Mouse (Mus musculus): ENCODE results near the gene Timm23.

Timm23 gene

DNA sequence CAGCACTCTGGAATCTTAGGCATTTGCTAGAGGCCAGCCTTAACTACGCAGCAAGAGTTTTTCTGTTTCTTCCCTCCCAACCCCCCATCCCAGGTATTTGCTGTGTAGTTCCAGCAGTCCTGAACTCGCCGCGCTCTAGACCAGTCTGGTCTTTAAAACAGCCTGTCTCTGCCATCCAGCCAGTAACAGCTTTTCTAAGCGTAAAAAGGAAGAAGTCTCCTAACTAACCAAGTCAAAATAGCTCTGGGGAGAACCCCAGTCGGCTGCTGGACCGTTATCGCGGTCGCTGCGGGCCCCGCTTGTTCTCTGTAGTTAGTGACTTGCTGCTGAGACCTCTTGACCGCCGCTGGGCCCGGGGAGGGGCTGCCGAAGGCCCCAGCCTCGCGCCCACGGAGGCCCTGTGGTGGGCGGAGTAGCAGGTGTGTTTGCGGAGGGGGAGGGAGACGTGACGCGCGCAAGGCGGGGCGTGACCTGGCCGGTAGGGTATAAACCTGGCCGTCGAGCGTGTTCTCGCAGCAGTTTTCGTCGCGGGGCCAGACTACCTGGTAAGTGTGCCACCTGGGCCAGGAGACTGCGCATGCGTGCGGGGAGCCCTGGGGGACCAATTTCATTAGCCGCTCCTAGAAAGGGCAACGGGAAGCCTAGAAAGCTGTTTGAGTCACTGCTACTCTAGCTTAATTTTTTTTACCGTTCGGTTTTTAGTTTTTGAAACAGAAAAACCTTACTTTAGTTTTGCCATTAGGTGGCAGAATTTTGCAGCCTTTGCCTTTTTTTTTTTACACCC, 36.2 kb downstream of the Timm23 start:
- DNase-seq (ENCODE audit: extremely low spot score, low read depth, low spot score), result peak; percentile 35

DNA sequence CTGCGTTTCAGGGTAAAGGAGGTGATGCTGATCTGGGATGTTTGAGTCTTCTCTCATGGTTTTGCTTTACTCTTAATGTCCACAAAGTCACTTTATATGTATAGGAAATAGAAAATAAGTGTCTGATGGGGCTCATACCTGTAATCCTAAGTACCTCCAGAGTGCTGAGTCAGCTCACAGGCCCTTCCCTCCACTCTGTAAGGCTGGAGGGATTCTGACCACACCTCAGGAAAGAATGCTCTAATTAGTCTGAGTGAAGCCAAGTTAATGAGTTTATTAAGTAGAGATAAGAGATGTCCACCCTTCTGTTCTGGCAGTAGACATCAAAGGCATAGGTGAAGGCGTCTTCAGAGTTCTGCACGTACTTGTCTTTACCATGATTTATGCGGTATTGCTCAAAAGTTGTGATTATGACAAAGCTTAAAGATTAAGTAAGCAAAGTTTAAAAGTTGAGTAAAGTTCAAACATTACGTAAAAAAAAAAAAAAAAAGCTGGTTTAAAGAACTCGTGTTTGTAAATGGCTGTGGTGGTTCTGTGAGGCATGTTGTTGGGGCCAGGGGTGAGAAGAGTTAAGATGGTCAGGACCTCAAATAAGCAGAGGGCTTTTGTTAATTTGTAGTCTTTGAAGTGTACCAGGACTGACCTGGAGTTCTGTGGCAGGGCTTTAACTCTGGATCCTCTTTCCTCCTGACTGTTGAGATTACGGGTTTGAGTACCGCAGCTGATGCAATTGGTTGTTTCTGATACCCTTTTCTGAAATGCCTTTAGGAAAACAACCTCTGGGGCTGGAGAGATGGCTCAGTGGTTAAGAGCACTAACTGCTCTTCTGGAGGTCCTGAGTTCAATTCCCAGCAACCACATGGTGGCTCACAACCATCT, 37.3 kb downstream of the Timm23 start:
- no peak for DNase-seq (ENCODE audit: extremely low spot score, low read depth, low spot score)

DNA sequence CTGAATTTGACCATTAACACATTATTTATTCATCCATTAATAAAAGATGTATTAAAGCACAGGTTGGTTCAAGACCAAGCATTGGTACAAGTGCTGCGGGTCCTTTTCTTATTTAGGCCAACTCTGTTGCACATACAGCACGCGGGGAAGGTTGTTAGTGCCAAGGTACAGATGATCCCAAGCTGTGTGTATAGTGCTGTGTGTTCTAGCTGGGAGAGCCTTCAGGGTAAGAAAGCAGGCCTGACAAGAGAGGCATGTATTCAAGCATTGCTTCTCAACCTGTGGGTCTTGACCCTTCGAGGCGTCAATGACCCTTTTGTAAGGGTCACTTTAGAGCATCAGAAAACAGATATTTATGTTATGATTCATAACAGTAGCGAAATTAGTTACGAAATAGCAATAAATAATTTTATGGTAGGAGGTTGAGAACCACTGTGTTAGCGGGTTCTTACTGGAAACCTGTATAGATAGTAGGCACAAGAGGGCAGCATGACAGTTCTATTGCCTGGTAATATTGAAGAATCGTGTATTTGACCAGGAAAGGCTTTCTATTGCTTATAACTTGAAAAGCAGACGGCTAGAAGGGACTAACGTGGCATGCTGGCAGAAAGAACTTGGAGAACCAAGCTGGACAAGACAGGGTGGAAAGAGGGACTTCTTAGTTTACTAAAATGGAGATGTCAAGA, 38.4 kb downstream of the Timm23 start:
- no peak for DNase-seq (ENCODE audit: extremely low spot score, low read depth, low spot score)

DNA sequence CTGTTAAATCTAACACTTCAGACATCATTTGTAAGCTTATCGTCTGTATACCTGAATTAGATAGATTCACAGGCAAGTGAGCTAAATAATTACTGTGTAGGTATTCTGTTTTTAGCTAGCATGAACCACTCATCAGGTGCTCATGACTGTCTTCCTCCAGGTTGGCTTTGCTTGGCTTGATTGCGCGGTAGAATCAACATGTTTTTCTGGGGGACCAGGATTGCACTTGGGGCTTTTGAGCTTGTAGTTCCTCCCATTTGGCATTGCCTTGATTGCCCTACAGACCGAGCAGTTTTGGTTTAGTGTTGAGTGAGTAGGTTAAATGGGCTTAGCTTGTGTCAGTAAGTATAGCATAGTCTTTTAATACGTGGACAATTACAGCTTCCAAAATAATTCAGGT, 39.5 kb downstream of the Timm23 start:
- DNase-seq (ENCODE audit: extremely low spot score, low read depth, low spot score), result no peak

DNA sequence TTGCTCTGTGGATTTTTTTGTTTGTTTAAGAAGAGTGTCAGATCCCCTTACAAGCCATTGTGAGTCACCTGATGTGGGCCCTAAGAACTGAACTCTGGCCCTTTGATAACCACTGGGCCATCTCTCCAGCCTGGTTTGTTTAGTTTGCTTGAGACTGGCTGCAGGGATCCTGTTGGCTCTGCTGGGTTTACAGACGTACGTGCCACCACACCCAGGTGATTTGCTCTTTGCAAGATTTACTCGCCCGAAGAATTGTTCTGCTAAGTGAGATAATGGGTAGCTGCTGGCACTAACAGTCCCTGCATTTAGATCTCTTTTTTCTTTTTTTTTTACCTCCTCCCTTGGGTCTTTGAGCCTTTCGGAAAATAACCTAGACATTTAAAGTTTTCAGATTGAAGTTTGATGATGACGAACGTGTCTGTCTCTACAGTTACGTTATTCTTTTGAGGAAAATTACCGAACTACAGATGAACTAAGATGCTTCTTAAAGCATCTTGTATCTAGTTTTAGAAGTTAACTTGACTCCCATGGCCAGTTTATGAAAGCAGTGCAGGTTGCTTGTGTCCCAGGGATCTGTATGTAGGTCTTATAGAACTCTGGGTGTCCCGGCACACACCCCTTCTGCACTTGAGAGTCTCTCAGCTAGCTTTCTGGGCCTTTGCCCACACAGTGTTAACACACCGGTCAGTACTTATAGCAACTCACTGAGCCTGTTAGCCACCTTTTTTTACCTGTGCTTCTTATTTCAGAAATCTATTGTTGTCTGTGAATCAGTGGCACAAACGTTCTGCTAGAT, 40.4 kb downstream of the Timm23 start:
- DNase-seq (ENCODE audit: extremely low spot score, low read depth, low spot score), result no peak

DNA sequence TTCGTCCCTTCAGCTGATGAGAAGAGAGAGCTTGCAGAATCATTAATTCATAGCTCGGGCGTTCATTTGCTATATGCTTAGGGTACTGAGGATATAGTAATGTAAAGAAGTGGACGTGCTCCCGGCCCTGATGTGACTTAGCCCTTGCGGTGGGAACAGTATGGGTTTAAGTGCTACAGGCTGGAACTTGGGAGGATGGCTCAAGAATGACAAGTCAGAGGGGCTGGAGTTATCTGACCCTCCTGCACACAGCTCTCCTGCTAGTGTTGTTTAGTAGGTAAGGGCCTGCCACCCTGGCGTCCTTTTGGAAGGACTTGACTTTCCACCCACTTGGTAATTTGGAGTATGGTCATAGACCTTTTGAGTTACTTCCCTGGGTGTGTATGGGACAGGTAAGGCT, 41.1 kb downstream of the Timm23 start:
- no peak for DNase-seq (ENCODE audit: extremely low spot score, low read depth, low spot score)

DNA sequence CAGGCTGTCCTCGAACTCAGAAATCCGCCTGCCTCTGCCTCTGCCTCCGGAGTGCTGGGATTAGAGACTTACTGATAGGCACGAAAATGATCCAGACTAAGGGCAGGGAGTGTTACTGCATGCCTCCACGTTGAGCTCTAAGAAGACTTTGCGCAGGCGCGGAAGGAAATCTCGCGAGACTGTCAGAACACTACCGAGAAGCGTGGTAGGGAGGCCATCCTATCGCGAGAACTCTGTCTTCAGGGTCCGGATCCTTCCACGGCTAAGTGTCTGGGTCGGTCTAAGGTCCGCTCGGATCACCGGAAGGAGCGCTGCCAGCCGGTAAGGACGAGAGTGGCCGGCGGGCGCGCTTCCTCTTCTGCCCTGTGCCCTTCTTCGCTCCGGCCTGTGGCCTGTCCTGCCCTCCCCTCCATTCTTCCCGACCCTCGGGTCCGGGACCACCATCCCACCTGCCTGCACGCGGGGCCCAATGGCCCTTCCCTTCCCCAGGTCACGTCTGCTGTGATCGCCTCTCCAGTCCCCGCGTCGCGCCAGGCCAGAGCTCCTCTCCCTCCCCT, 41.9 kb downstream of the Timm23 start, which contains the start of gene Ncoa4:
TSS of gene Ncoa4 (plus strand) at position 176 of the 557 bp plus-strand sequence.
- DNase-seq (ENCODE audit: extremely low spot score, low read depth, low spot score), result peak; percentile 99

DNA sequence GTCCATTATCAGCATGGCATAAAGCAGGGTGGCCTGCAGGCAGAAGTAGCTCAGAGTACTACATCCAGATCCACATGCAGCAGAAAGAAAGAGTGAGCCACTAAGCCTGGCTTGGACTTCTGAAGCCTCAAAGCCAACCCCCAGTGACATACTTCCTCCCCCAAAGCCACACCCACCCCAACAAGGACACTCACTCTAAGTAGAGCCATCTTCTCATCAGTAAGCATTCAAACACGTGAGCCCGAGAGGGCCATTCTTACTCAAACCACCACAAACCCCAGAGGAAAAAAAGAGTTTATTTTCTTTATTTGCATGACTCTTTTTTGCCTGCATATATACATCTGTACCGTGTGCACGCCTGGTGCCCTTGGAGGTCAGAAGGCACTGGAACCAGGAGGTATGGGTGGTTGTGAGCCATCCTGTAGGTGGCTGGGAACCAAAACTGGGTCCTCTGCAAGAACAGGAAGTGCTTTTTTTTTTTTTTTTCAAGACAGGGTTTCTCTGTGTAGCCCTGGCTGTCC, 42.5 kb downstream of the Timm23 start:
- no peak for DNase-seq (ENCODE audit: extremely low spot score, low read depth, low spot score)

DNA sequence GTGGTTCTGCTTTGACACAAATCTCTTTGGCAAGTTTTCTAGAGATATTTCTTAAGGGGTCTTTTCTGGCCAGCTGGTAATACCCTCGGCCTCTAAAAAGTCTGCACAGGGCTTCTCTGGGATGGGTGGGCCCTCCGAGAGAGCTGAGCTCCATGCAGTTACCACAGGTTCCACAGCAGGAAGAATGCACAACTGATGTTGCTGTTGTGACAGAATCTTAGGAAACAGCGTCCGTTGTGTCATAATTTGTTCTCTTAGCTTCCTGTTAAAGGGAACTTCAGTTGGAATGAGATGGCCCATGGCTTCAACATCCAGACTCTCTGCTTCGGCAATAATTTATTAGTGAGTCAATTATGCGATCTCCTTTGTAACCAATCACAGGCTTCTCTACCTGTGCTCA, 46.9 kb downstream of the Timm23 start:
- DNase-seq (ENCODE audit: extremely low spot score, low read depth, low spot score), result no peak

DNA sequence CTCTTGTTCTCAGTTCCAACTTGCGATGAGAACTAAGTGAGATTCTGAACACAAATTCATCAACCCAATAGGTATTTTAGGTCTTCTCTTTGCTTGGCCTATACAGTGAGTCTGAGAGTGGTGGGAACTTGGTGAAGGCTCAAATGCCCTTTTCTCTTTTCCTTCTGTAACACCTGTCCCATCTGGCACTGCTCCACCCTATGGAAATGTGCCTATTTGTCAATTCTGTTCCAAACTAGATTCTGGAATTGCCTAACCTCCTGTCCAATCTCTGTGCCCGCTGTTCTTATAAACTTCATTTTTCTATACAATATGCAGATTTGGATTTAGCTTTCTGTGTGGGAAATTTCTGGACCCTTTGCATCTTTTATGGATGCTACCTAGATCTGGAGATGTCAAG, 48.5 kb downstream of the Timm23 start:
- DNase-seq (ENCODE audit: extremely low spot score, low read depth, low spot score), result no peak

DNA sequence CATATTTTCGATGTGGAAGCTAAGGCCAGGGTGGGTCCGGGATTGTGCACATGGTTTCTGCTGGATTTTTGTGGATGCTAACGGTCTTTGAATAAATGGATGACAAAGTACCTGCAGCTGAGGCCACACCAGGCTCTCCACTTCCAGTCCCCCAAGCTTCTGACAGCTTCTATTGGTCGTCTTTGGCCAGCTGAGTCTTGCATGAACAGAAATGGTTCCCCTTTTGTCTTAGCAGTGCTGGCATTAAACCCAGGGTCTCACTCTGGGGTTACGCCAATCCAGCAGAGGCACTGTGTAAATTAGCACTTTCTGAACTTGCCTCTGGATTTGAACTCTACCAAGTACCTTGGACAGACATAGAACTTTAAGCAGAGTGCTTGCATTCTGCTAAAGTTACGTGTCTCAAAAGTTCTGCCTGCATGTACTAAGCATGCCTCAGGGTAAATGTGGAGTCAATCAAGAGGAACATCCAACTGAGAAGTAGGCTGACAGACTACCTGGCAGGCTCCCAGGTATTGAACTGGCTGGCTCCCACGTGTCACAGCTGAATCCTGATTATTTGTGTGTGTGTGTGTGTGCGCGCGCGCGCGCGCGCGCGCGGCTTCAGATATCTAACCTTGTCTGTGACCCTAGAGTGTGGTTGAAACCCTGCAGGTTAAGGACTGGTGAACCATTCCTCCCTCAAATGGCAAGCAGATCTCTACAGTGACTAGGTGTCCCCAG, 49.3 kb downstream of the Timm23 start:
- no peak for DNase-seq (ENCODE audit: extremely low spot score, low read depth, low spot score)

DNA sequence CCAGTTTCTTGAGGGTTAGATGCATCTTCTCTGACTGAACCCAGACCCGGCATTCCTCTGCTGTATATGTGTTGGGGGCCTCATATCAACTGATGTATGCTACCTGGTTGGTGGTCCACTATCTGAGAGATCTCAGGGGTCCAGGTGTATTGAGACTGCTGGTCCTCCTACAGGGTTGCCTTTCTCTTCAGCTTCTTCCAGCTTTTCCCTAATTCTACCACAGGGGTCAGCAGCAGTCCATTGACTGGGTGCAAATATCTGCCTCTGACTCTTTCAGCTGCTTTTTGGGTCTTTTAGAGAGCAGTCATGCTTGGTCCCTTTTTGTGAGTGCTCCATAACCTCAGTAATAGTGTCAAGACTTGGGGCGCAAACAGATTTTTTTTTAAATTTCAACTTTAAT, 50.8 kb downstream of the Timm23 start:
- DNase-seq (ENCODE audit: extremely low spot score, low read depth, low spot score), result no peak

DNA sequence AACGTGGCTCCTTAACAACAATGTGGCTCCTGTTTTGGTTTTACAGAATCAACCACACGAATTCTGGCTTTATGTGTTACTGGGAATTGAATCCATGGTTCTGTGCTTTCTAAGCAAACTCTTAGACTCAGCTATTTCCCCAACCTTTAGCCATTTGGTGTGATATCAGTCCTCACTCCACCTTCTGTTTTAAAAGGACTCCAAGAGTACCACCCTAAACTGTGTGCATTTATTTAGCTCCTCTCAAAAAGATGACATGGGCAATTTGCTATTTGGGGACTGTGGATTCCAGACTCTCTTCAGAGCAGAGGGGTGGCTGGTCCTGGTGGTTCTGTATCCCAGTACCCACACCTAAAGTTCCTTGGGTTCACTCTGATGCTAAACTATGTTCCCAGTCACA, 55.1 kb downstream of the Timm23 start:
- no peak for DNase-seq (ENCODE audit: extremely low spot score, low read depth, low spot score)

DNA sequence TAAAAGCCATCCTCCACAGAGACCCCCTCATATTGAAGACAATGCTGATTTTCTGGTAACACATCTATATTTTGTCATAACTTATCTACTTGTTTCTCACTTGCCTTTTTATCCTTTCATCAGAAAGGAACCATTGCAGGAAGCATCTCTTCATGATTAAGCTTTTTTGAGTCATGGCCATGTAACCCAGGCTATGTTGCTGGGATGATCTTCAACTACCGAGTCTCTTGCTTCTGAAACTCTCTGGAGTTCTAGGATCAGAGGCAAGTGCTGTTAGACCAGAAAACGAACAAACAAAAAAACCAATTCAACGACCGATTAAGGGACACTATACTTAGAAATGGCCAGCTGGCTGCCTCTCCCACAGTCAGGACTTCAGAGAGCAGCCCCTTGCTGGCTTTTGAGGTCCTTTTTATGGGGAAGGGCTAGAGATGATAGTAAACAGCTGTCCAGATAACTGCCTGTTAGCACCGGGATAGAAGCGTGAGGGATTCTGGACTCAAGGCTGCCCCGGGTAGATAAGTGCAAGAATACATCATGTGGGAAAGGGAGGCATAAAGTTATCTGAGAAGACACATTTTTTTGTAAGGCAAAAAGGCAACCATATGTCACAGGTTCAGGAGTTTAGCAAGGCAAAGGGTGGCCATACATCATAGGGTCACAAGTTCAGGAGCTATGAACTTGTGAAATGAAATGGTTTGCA, 55.7 kb downstream of the Timm23 start:
- no peak for DNase-seq (ENCODE audit: extremely low spot score, low read depth, low spot score)

DNA sequence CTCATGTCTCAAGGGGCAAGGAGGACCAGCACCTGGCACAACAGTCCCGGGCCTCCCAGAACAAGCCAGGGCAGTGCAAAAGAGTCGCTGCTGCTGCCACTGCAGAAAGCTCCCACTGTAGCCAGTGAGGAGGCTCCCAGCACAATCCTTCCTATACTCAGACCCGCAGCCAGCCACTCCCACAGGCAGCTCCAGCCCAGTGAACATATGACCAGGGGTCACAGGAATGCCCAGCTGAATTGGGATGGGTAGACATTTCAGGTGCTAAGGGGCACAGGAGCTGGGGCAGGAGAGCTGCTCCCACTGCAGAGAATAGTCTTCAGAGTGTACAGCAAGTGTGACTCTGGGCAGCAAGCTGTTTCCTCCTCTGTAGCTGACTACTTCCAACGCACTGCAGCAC, 56.3 kb downstream of the Timm23 start:
- DNase-seq (ENCODE audit: extremely low spot score, low read depth, low spot score), result no peak

DNA sequence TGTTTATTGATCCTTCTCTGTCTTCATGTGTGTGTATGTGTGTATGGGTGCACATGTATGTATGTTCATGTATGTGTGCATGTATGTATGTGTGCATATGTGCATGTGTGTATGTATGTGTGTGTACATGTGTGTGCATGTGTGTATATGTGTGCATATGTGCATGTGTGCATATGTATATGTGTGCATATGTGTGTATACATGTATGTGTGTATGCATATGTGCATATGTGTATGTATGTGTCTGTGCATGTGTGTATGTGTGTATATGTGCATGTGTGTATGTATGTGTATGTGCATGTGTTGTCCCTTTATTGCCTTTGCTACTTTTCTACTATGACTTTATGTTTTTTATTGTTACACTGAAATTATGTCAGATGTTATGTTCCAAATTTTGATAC, 57.0 kb downstream of the Timm23 start:
- DNase-seq (ENCODE audit: extremely low spot score, low read depth, low spot score), result no peak

DNA sequence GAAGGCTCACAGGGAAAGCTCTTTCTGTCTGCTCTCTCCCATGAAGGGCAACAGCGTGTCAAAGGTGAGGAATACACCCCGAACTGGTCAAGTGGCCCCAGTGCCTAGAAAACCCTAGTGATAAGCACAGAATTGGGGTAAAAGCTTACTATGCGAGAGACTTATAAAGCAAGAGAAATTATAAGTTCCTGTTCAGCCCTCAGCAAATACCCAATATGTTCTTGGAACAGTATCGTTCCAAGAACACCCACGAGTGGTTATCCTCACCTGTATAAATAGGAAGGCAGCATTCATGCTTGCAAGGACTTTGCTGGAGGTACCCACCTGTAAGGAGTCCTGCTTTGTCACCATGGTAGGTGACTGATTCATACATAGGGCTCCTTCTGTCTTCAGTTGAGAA, 60.0 kb downstream of the Timm23 start, which contains the start of gene Msmb:
TSS of gene Msmb (plus strand) at position 301 of the 400 bp plus-strand sequence.
- no peak for DNase-seq (ENCODE audit: extremely low spot score, low read depth, low spot score)

DNA sequence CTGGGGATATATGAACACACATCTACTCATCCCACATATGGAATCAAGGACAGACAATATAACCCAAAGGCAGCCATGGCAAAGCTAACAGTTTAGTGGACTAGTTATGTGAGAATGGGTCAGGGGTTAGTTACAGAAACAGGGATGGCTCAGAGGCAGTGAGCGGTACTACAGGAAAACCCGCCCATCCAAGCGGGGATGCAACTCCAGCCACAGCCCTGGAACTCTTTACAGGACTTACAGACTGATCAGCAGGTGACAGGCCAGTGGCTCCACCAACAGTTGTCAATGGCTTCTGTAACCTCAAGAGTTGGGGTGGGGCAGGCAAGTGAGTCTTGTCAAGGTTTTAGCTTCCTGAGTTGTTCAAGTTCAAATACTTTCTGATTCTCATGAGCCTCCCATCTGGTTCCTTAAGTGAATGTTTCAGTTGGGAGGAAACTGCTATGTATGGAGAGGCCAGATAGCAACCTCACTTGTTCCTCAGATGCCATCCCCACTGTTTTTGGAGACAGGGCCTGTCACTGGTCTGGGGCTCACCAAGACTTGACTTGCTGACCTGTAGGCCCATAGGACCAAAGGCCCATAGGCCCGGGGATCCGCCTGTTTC, 61.2 kb downstream of the Timm23 start:
- DNase-seq (ENCODE audit: extremely low spot score, low read depth, low spot score), result no peak
